Mouse (Mus musculus) thymus, adult 2 months (tissue): ENCODE measurements around the gene Speer3. TPM values are rescaled to one million over a fixed set of nuclear protein-coding genes. Genes with fewer than 3 reads are reported as not detected.
"Not testable (repeated sequence)": the region's sequence is repeated elsewhere in the genome, so short reads cannot be mapped to it uniquely, and the experiment has no call there.

ENCODE experiments used
- DNase-seq: peaks from one replicate; pipeline ENCODE4 v3.0.0; 2021
- H3K27ac ChIP-seq: fragments of 200-500 bp; 2 replicates; pipeline ENCODE4 v1.5.1; 2012; ENCODE audit warnings: low read length, control low read depth; ENCODE audit not compliant: control insufficient read depth, insufficient read depth
- H3K27me3 ChIP-seq: fragments of 200-500 bp; 2 replicates; pipeline ENCODE4 v1.6.1; 2012; ENCODE audit warnings: mild to moderate bottlenecking, low read length, moderate library complexity, mixed read lengths; ENCODE audit not compliant: control insufficient read depth, insufficient read depth
- H3K36me3 ChIP-seq: fragments of 200-500 bp; 2 replicates; pipeline ENCODE4 v1.6.1; 2012; ENCODE audit warnings: mild to moderate bottlenecking, low read length, moderate library complexity; ENCODE audit not compliant: control insufficient read depth, insufficient read depth
- H3K4me1 ChIP-seq: fragments of 200-500 bp; replicated peaks from 2 replicates; pipeline ENCODE4 v1.6.1; 2012; ENCODE audit warnings: low read length; ENCODE audit not compliant: control insufficient read depth, insufficient read depth
- H3K4me3 ChIP-seq: fragments of 200-500 bp; 2 replicates; pipeline ENCODE4 v1.5.1; 2012; ENCODE audit warnings: mild to moderate bottlenecking, low read length, control low read depth, moderate library complexity; ENCODE audit not compliant: control insufficient read depth, insufficient read depth
- CTCF ChIP-seq: fragments of 200-500 bp; IDR thresholded peaks from 2 replicates; pipeline ENCODE4 v1.5.1; 2012; ENCODE audit warnings: mild to moderate bottlenecking, control low read depth, low read length, moderate library complexity, borderline replicate concordance; ENCODE audit not compliant: control insufficient read depth, poor library complexity, insufficient read depth; ENCODE audit errors: extremely low read depth
- POLR2A ChIP-seq: fragments of 200-500 bp; IDR thresholded peaks from 2 replicates; pipeline ENCODE4 v1.6.1; 2012; ENCODE audit warnings: mild to moderate bottlenecking, low read length, control low read depth, moderate library complexity; ENCODE audit not compliant: control insufficient read depth, poor library complexity, insufficient read depth; ENCODE audit errors: extremely low read depth
- WGBS: fragments of 180-500 bp; shearing (Covaris S2); methylation state at CpG from one replicate; pipeline ENCODE4 v1.1.7; 2018; 5-methylcytosine and 5-hydroxymethylcytosine counted together
- polyA plus RNA-seq: library from polyadenylated mRNA; depleted of rRNA; stranded (reverse); fragments of >200 nt; gene quantifications from 2 replicates; pipeline ENCODE4 v1.2.3, GENCODE M21; 2012; rRNA removed

Gene Speer3
- polyA plus RNA-seq: 0.10 TPM in 1 of 2 replicates, not detected in the other

DNA sequence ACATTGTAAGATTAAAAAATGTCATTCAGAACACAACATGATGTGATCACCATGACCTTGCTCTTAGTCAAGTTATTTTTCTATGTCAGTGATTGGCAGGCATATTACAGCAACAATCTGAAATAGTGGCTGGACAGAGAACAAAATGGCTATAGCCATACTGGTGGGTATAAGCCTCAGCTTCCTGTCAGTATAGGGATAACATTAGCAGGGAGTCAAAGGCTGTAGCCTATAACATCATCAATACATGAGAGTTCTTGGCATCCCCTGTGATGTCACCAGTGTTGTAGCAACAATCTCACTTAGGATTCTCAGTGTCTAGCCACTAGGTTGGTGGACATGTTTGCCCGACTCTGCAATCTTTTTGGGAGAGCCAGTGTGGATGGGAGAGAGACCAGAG is at the start of gene Speer3:
Speer3 (plus strand) TSS at position 301 of the 400 bp plus-strand sequence.
- no peak for DNase-seq
- Histone ChIP-seq H3K27me3 (no peaks in the 10 kb centered on the region), H3K4me1 (no peaks in the 10 kb centered on the region), H3K36me3 (no peaks in the 10 kb centered on the region), H3K27ac (no peak within 1 kb of the TSS), H3K4me3 (no peak within 1 kb of the TSS)
- TF ChIP-seq POLR2A (no peak), CTCF (no peak)
- WGBS: 85% methylated on average over 1 of the region's 1 CpGs

DNA sequence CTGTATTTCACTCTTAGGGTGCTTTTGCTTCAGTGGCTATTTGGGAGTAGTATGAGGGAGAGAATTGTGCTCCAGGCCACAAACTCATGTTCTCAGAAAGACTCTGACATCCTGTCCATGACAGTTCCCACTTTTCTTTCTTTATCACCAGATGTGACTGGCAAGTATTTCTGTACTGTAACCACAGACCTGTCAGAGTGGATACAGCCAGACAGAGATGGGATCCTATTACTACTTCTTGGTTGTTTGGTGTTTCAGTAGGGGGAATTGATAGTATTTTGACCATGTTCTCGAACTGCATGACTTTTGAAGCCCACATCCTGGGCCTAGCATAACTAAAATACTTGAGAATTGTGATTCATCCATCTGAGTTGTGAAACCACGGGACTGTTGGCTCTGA is 19.1 kb downstream of the Speer3 start:
- WGBS: 28% methylated on average over 2 of the region's 2 CpGs
- DNase-seq, H3K4me1 ChIP-seq, H3K4me3 ChIP-seq, H3K36me3 ChIP-seq, H3K27ac ChIP-seq, H3K27me3 ChIP-seq: not testable (repeated sequence)

DNA sequence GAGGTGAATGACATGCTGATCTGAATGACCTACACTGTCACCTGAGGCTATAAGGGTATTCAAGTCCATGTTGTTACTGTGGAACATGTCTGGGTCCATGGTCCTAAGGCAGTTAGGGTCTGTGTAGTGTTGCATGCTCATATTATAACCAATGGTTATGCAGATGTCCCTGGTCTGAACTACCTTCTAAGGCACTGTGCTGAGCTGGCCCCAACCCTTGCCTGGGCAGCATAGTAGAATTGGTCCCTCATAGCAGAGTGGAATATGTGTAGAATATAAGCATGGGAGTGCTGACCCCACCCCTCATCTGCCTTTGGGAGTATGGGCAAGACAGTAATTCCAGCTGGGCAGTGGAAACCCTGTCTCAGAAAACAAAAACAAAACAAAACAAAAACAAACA is 33.7 kb downstream of the Speer3 start:
- no peak overlapping the region for H3K4me3 ChIP-seq
- TF ChIP-seq POLR2A: no peak
- TF ChIP-seq CTCF: no peak
- H3K27ac ChIP-seq: no peak overlapping the region
- DNase-seq: no peak
- H3K36me3 ChIP-seq: no peaks in the 10 kb centered on the region
- no peaks in the 10 kb centered on the region for H3K4me1 ChIP-seq
- no peaks in the 10 kb centered on the region for H3K27me3 ChIP-seq

DNA sequence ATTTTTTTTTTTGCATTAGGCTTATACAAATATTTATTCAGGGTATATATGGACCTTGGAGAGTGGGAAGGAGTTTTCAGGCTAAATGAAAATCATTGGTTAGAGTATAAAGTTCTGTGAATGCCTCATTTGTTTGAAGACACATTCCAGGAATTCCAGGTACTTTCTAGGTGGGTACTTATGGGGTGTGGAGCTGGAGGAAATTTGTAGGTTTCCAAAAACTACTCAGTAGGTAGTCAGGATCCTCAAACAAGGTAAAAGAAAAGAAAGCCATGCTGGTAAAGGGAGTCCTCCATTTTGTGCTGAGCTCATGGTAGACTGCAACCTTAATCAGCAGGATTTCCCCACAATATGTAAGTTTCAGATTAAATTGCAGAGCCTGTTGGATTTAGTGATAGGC is 35.3 kb downstream of the Speer3 start:
- H3K27ac ChIP-seq: no peak overlapping the region
- TF ChIP-seq CTCF (no peak), POLR2A (no peak)
- no peaks in the 10 kb centered on the region for H3K36me3 ChIP-seq
- no peak overlapping the region for H3K4me3 ChIP-seq
- no peak for DNase-seq
- H3K4me1 ChIP-seq: no peaks in the 10 kb centered on the region
- H3K27me3 ChIP-seq: no peaks in the 10 kb centered on the region

DNA sequence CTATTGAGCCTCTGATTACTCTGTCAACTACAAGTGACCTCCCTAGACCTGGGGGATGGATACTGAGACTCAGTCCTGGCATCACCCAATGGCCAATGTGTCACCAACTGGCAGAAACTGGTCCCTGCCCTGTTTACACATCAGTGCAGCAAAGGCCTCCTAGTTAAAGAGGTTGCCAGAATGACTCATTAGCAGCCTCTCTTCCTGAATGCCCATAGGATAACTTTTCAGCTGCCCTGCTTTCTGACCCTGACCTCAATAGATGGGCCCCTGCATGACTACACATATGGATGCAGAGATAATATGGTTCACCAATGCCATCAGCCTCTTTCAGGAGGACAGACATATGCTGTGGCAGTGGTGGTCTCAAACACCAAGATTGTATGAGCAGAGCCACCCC is 52.9 kb downstream of the Speer3 start:
- H3K36me3 ChIP-seq: no peaks in the 10 kb centered on the region
- no peaks in the 10 kb centered on the region for H3K27me3 ChIP-seq
- H3K4me1 ChIP-seq: no peaks in the 10 kb centered on the region
- DNase-seq: no peak
- no peak overlapping the region for H3K4me3 ChIP-seq
- no peak overlapping the region for H3K27ac ChIP-seq
- TF ChIP-seq CTCF: no peak

Other genes with a start within 250 kb of the Speer3 start
- gene Sema3e, start 233.7 kb downstream of the Speer3 start, polyA plus RNA-seq: 0.05 and 0.09 TPM in 2 replicates